Mouse (Mus musculus) forelimb bud, embryonic 11.5 days (tissue): Measurements from ENCODE around the gene Vstm4.

ENCODE experiments used
- DNase-seq: peaks from one replicate; pipeline ENCODE4 v3.0.0-alpha.2; 2012; ENCODE audit warnings: low read depth, low spot score

The Vstm4 gene

DNA sequence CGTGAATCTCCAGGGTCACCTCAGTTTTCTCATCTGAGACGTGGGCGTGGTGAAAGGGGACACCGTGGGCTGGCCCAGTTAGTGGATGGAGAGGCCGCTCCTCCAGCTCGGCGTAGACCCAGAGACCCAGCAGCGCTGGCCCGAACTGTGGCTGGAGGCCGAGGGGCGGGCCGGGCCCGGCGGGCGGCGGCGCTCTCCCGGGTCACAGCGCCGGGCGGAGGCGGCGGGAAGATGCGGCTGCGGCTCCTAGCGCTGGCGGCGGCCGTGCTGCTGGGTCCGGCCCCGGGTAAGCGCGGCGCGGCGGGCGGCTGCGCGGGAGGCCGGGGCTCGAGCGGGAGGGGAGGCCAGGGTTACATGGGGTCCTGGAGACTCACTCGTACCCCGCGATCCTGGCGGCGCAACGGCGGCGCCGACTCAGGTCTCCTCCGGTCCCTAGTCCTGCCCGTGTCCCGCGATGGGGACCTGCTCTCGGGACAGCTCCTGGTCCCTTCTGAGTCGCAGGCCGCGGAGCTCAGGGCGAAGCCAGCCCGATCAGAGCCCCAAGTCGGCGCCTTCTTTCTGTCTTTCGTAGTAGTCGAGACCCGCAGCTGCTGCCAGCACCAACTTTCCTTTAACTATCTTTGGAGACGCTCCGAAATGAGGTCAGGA, at the start of gene Vstm4:
Gene Vstm4 (plus strand): TSS at position 76 of the 648 bp plus-strand sequence.
- DNase-seq, result peak; percentile 33

- DNase-seq, result no peak
Observed at GRCm38 (mm10) chr14:32810111-32810510, 46.4 kb upstream of the Vstm4 start.

DNA sequence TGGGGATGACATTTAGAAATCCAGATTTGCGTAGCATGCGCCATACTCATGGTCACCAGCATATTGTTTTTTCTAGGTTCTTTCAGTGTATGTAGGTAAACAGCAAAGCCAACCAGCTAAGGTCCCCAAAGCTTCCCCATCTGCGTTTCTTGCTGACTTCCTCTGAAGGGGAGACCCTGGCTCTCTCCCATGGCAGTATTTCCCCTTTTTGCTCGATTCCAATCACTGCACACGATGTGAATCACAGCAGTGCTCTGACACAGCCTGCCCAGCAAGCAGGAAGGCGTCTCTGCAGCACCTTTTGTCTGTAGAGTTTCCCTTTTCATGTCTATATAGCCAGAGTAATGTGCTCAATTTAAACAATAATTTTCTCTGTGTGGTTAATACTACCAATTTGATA, 44.1 kb upstream of the Vstm4 start:
- DNase-seq, result no peak

DNA sequence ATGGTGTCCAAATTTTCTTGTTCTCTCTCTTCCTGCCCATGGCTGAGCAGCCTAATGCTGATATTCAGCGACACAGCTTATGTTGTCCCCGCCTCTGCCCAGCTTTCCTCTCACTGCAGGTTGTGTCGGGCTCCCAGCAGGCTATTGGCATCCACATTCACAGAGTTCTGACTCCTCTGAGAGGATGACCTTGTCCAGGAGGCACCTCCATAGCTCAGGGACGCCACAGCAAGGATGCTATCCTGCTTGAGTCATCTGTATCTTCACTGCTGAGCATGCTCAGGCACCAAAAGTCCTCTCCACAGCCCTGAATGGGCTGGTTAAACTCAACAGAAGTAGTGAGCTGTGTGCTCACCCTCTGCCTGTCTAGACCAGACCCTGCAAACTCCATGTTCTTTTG, 41.6 kb upstream of the Vstm4 start:
- DNase-seq, result no peak

GRCm38 (mm10) chr14:32816533-32816932, 40.0 kb upstream of the Vstm4 start:
- DNase-seq, result no peak

DNA sequence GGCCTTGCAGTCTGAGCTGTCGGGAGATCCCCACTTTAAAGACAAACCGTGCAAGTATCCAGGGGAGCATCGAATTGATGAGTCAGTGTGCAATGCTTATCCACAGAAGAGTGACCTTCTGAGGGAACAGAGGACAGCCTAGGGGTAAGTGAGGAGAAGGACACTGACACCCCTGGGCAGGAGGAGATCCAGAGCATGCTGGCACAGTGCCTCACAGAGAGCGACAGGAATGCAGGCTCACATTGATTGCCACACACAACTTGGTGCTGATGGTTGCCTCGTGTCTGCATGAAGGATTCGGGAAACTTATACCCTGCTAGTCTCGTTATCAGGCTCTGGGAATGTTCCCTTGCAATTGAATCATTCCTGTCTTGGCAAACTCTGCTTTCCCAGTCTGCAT, 39.3 kb upstream of the Vstm4 start:
- no peak for DNase-seq

- DNase-seq, result no peak
Observed at GRCm38 (mm10) chr14:32819297-32819696, 37.3 kb upstream of the Vstm4 start.

DNA sequence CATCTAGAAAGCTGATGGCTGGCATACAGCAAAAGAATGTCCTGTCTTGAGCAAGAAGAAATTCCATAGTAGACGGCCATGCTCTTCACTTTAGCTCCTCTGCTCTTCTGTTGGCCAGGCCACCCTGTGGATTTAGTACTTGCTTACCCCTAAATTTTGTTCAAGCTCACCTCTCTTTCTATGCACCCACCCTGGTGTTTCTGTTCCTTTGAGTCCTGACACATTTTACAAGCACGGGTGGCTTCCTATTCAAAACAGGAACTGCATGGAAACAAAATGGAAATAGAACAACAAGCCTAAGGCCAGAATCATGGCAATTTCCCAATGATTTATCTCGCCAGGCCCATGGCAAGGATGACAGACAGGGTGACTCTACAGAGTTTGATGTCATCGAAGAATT, 33.7 kb upstream of the Vstm4 start:
- DNase-seq, result no peak

DNA sequence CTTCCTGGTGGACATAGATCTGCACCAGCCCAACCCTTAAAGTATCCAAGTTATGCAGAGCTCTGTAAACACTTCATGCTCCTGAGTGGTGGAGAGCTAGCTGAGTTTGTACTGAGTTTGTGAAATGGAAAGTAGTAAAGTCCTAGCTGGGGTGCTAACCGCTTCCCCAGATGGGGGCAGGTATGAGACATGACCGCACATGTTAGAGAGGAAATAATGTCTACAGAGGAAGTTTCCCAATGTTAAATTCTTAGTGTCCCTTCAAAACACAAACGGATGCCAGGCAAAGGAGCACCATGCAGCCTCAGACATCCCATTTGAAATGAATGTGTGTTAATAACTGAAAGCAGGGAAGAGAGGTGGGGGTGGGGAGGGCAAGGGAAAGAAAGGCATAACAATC, 32.7 kb upstream of the Vstm4 start:
- no peak for DNase-seq

GRCm38 (mm10) chr14:32824267-32825150, 32.0 kb upstream of the Vstm4 start:
- no peak for DNase-seq

- DNase-seq, result peak; percentile 89
Observed at GRCm38 (mm10) chr14:32825426-32826032, 31.0 kb upstream of the Vstm4 start.

DNA sequence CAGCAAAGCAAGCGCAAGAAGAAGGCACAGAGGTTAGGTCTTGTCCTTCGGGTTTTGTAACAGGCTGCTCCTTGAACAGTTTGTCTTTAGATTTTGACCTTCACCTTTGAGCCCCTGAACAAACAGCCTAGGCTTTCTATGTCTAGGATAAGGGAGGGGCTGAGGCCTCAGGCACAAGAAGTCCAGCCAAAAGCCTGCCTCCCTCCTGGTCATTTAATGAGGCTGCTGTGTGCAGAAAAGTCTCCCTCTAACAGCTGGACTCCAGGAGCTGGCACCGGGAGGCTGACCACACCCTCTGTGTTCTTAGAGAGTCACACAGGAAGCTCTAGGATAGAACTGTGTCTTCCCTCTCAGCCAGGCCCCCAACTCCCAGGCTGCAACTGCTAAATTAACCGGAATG, 29.4 kb upstream of the Vstm4 start:
- no peak for DNase-seq

DNA sequence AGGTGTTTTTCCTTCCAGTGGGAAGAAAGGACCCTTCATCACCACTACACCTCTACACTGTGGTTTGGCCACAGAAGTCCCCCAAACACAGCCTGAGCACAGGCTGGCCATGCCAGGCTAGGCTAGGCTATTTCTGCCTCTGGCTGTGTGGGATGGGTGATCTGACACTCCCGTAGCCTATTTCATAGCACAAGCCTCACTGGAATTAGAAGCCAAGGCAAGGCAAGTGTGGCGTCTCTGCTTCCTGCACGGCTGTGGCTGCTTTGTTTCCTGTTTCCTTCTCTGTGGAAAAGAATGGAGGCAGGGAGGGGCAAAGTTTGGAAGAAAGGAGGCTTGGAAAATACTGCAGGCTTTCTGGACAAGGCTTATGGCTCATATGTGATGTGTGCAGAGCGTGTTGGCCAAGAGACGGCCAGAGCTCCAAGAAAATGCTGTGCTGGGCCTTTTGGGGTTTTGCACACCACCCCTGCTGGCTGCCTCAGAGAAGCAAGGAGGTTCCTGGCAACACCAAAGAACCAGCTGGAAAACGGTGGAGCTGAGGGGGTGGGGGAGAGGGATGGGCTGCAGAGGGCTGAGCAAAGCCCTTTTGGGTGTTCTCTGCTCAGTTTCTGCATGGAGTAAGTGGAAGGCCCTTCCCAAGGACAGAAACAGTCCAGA, 28.4 kb upstream of the Vstm4 start:
- DNase-seq, result no peak

DNA sequence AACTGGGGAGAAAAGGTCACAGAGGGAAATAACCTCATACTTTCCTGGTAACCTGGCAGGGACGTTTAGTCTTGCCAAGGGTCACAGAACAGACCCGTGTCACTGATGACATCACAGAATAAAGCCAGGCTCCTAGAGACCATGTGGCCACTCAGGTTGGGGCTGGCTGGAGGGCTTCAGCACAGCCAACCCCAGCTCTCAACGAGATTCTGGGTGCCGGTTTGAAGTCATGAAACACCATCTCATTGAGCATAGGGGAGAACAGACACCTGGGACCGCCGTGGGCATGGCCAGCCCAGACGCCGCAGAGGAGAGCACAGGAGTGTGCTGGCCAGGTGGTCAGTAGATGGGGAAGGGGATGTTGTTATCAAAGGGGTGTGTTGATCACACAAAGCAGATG, 22.7 kb upstream of the Vstm4 start, which contains the start of gene Fam170b:
Gene Fam170b (plus strand): TSS at position 116 of the 400 bp plus-strand sequence.
- no peak for DNase-seq

- no peak for DNase-seq
Observed at GRCm38 (mm10) chr14:32835181-32835580, 21.4 kb upstream of the Vstm4 start.

GRCm38 (mm10) chr14:32835596-32835995, 21.0 kb upstream of the Vstm4 start:
- DNase-seq, result no peak

DNA sequence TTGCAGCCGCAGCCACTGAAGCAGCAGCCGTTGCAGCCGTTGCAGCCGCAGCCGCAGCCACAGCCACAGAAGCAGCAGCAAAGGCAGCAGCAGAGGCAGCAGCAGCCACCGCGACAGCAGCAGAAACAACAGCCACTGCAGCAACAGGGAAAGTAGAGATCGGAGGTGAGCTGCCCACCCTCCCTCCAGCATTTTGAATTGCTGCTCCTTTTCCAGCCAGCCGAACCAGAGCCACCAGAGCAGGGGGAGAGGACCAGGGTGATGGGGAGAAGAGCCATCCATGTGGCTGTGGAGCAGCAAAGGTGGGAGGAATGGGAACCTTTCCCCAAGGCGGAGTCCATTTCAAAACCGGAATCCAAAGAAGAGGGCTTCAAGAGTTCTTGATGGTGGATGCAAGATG, 20.4 kb upstream of the Vstm4 start:
- no peak for DNase-seq

DNA sequence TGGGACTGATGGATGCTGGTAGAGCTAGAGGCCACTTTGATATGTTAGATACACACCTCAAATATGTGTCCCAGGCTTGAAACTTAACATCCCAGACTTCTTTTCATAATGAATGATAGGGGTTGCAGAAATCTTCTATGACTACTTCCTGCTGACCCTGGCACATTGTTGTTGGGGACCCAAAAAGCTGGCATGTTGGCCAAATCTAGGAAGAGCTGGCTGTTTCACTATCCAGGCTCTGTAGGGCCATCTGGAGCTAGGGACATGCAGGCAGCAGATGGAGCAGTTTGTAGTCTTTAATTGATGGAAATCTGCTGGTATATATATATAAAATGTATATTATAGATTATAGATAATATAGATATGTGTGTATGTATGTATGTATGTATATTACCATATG, 14.5 kb upstream of the Vstm4 start:
- no peak for DNase-seq

DNA sequence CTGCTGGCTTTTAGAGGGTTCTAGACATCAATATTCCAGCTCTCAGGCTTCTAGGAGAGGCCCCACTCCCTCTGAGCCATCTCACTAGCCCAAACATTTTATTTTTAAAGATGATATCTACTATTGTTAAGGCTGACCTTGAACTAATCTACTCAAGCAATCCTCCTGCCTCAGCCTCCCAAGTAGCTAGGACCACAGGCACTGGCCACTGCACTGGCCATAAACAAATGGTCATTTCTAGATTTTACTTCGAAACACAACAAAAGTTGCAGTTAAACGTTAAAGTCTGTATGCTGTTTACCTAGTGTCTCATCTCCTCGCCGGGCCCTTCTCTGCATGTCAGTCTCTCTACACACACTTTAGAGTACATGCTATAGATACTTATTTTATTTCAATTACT, 2.5 kb upstream of the Vstm4 start:
- DNase-seq, result no peak

DNA sequence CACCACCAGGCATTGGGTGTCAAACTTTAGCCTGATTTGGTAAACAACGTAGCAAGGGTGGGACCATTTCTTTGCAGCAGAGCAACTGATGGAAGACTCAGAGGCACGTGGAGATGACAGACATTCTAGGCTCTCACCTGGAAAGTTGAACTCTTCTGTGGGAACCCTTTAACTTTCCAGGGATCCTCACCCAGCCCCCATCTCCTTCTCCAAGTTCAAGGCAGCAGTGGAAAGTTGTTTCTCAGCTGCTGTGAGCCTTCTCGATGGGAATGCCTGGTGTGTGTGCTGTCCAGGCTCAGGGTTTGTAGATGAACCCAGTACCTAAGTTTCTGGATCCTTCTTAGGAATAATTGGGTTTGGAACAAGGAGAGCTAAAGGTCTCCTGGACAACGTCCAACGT, 310 bp upstream of the Vstm4 start:
- DNase-seq, result no peak

DNA sequence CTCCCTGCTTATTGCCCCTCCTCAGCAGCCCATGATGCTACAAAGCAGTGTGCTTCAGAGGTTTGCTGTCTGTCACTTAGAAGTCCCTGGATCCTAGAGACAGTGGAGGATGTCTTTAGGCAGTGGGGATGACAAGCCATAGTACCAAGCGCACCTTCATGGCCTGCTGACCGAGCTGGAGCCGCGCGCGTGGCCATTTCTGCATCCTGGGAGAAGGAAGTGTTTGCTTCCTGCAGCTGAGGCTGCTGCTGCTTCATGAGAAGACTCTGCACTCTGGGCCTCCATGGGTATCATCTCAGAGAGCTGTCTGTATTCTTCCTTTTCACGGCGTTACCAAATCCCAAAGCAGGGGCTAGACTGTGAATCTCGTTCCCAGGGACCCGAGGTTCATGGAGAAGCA, 1.8 kb downstream of the Vstm4 start:
- no peak for DNase-seq

DNA sequence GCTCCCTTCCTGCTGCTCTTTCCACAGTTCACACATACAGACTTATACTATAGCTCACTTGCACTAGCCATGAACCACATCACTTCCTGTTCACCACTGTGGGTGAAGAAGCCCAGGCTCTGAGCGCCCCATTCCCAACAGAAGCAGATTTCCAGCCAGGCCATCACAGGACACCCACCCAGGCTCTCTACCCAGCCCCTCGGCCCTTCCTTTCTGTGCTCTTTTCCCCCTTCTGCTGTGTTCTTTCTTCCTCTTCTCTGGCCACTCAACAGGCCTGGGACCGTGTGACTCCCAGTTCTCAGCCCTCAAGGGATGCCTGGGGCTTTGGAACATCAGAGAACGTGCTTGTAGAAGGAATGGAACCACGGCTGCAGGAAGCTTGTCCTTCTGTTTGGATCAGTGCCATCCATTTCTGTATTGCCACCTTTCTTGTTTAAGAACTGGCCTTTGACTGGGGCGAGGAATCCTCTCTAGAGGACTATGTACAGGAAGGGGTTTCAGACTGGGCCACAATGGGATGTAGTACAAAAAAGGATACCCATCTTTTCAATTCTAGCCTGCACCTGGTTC, 2.5 kb downstream of the Vstm4 start:
- no peak for DNase-seq
